Mouse (Mus musculus) cortical plate, adult 2 months (tissue): Measurements from ENCODE around the gene Fbl.

ENCODE experiments used
- CTCF ChIP-seq: fragments of 200-500 bp; IDR thresholded peaks from 2 replicates; pipeline ENCODE4 v1.5.1; 2011; ENCODE audit warnings: mild to moderate bottlenecking, control low read depth, low read length; ENCODE audit not compliant: insufficient read depth; ENCODE audit errors: extremely low read depth
- POLR2A ChIP-seq: fragments of 200-500 bp; IDR thresholded peaks from 2 replicates; pipeline ENCODE4 v1.6.1; 2011; ENCODE audit warnings: mild to moderate bottlenecking, low read length, control low read depth; ENCODE audit not compliant: insufficient read depth; ENCODE audit errors: extremely low read depth

- TF ChIP-seq POLR2A (no peak), CTCF (no peak)
These were observed 27.0 kb downstream of the Fbl start for GRCm38 (mm10) chr7:28196528-28196927.
